Mouse (Mus musculus): Measurements from ENCODE around the gene Olfr843.

Gene Olfr843

GRCm38 (mm10) chr9:19251887-19252286 is at the start of gene Olfr843:
Gene Olfr843 (minus strand): TSS chr9:19251987.
- no peak for DNase-seq
